Mouse (Mus musculus) erythroid progenitor cell, adult 5-6 weeks (primary cell): ENCODE results near the gene Ccne1. TPM values are rescaled to one million over a fixed set of nuclear protein-coding genes. Genes with fewer than 3 reads are reported as not detected.
"Not testable (repeated sequence)": the region's sequence is repeated elsewhere in the genome, so short reads cannot be mapped to it uniquely, and the experiment has no call there.

ENCODE experiments used
- ATAC-seq: replicated peaks from 2 replicates; pipeline ENCODE4 v1.8.0; 2016; ENCODE audit warnings: moderate number of reproducible peaks, mild to moderate bottlenecking, moderate TSS enrichment, inconsistent platforms; ENCODE audit not compliant: poor library complexity, low FRiP score, severe bottlenecking
- total RNA-seq, 2 experiments: library from RNA; stranded (forward) in 1 of 2; stranded (reverse) in 1 of 2; fragments of 150-400 nt in 1 of 2; fragments of 186-747, 209-891 nt in 1 of 2; gene quantifications; 2 replicates each; pipeline versions ENCODE4 v1.2.3 to v1.2.4; 2015 to 2017; ENCODE audit warnings: low replicate concordance in 2 of 2

Ccne1 gene
- total RNA-seq (2015; ENCODE audit: low replicate concordance) (131 and 148 TPM in 2 replicates), total RNA-seq (2017; ENCODE audit: low replicate concordance) (180 and 187 TPM in 2 replicates)

- ATAC-seq, result peak; percentile 71
Measured at GRCm38 (mm10) chr7:38107371-38108259, at the start of gene Ccne1. Gene Ccne1, minus strand, starts transcription at chr7:38107534.

- ATAC-seq, result no peak
Measured at GRCm38 (mm10) chr7:38155829-38156228, 48.5 kb upstream of the Ccne1 start.

GRCm38 (mm10) chr7:38152571-38152970 lies 45.2 kb upstream of the Ccne1 start:
- ATAC-seq, result no peak

GRCm38 (mm10) chr7:38151706-38152312 lies 44.5 kb upstream of the Ccne1 start:
- no peak for ATAC-seq

- no peak for ATAC-seq
Measured at GRCm38 (mm10) chr7:38147477-38147876, 40.1 kb upstream of the Ccne1 start.

- ATAC-seq, result peak; percentile 75
Measured at GRCm38 (mm10) chr7:38141747-38142545, 34.6 kb upstream of the Ccne1 start.

GRCm38 (mm10) chr7:38140324-38140723 lies 33.0 kb upstream of the Ccne1 start:
- no peak for ATAC-seq

- no peak for ATAC-seq
Measured at GRCm38 (mm10) chr7:38134471-38134870, 27.1 kb upstream of the Ccne1 start.

GRCm38 (mm10) chr7:38131186-38131585 lies 23.9 kb upstream of the Ccne1 start:
- ATAC-seq, result peak; percentile 75

GRCm38 (mm10) chr7:38129986-38130729 lies 22.8 kb upstream of the Ccne1 start:
- ATAC-seq, result no peak

- no peak for ATAC-seq
Measured at GRCm38 (mm10) chr7:38129491-38129890, 22.2 kb upstream of the Ccne1 start.

GRCm38 (mm10) chr7:38128256-38128655 lies 20.9 kb upstream of the Ccne1 start:
- not testable (repeated sequence) for ATAC-seq

GRCm38 (mm10) chr7:38125565-38126159 lies 18.3 kb upstream of the Ccne1 start:
- no peak; the same call in 1 of the 2 replicates for ATAC-seq

- ATAC-seq, result not testable (repeated sequence)
Measured at GRCm38 (mm10) chr7:38124164-38124563, 16.8 kb upstream of the Ccne1 start.

GRCm38 (mm10) chr7:38118594-38118993 lies 11.3 kb upstream of the Ccne1 start:
- no peak for ATAC-seq

- ATAC-seq, result no peak
Measured at GRCm38 (mm10) chr7:38112451-38112850, 5.1 kb upstream of the Ccne1 start.

GRCm38 (mm10) chr7:38111996-38112395 lies 4.7 kb upstream of the Ccne1 start:
- no peak for ATAC-seq

GRCm38 (mm10) chr7:38108260-38108632 lies 912 bp upstream of the Ccne1 start:
- ATAC-seq, result no peak

GRCm38 (mm10) chr7:38106711-38107311 lies 523 bp downstream of the Ccne1 start:
- ATAC-seq, result no peak
